Mouse (Mus musculus): ENCODE data around the gene Arhgap18. TPM values are rescaled to one million over a fixed set of nuclear protein-coding genes. Genes with fewer than 3 reads are reported as not detected.

Gene Arhgap18
- polyA plus RNA-seq, 1 experiment, result 1.9 TPM

DNA sequence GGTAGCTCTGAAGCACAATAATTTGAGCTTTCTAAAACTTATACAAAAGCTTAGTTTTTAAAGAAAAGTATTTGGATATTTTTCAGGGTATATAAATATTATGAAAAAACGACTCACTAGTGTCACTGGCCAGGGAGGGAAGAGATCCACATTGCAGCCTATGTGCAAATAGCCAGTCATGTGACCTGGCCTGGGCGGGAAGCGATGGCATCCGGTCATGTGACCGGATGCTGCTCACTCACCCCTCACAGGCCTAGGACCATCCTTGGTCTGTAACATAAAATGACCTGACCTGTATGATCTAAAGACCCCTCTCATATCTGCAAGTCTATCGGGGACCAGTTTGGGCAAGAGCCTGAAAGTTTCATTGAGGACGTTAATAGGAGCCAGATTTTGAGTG lies 56.8 kb downstream of the Arhgap18 start:
- H3K4me2 ChIP-seq (ENCODE audit: low read depth), result no peak overlapping the region
- H3ac ChIP-seq (ENCODE audit: control insufficient read depth, insufficient read length), result no peak overlapping the region
- H3K36me3 ChIP-seq (ENCODE audit: control insufficient read depth, insufficient read depth), result no peaks in the 10 kb centered on the region
- no peaks in the 10 kb centered on the region for H3K27me3 ChIP-seq (ENCODE audit: control insufficient read depth, insufficient read depth, insufficient read length)
- no peak overlapping the region for H3K4me3 ChIP-seq
- TF ChIP-seq TCF3 (IDR thresholded peaks at IDR 0.05; ENCODE audit: insufficient read length, low read depth) (no peak), USF1 (IDR thresholded peaks at IDR 0.05; ENCODE audit: low read depth) (peak; percentile 6)
- H3K79me2 ChIP-seq (ENCODE audit: control insufficient read depth, insufficient read depth), result no peaks in the 10 kb centered on the region

DNA sequence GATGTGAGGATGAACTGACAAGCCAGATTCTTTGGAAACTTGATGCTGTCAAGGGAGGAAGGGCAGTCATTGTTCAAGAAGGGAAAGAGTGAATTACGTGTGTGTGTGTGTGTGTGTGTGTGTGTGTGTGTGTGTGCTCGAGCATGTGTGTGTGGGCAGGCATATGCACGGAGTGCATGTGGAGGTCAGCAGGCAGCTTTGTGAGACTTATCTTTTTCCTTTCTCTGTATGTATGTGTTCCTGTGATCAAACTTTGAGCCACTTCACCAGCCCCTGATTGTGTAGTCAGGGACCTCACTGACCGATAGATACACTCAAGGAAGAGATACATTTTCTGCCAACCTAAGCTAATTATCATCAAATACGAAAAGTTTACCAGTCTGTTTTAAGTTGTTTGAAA lies 57.6 kb downstream of the Arhgap18 start:
- H3K36me3 ChIP-seq (ENCODE audit: control insufficient read depth, insufficient read depth), result no peaks in the 10 kb centered on the region
- H3K27me3 ChIP-seq (ENCODE audit: control insufficient read depth, insufficient read depth, insufficient read length), result no peaks in the 10 kb centered on the region
- no peak overlapping the region for H3K4me2 ChIP-seq (ENCODE audit: low read depth)
- no peak overlapping the region for H3K4me3 ChIP-seq
- TF ChIP-seq USF1 (IDR thresholded peaks at IDR 0.05; ENCODE audit: low read depth), result no peak
- TF ChIP-seq MYOG (IDR thresholded peaks at IDR 0.05; ENCODE audit: control insufficient read depth in 1 of 3, insufficient read depth in 1 of 3, insufficient read length in 2 of 3, low read depth in 2 of 3), result no peak
- no peak for TF ChIP-seq POLR2A (IDR thresholded peaks at IDR 0.05; ENCODE audit: insufficient read length, low read depth)
- TF ChIP-seq MAX (IDR thresholded peaks at IDR 0.05; ENCODE audit: low read depth), result no peak
- TF ChIP-seq CEBPB (IDR thresholded peaks at IDR 0.05; ENCODE audit: insufficient read depth, poor library complexity, severe bottlenecking), result no peak
- no peak for TF ChIP-seq E2F4 (IDR thresholded peaks at IDR 0.05; ENCODE audit: insufficient read depth)
- TF ChIP-seq SRF (IDR thresholded peaks at IDR 0.05; ENCODE audit: control insufficient read depth, insufficient read length, low read depth), result no peak
- no peak for TF ChIP-seq TCF12 (IDR thresholded peaks at IDR 0.05; ENCODE audit: insufficient read depth, poor library complexity, severe bottlenecking)
- no peak for TF ChIP-seq MYOD1 (IDR thresholded peaks at IDR 0.05; ENCODE audit: control insufficient read depth in 1 of 3, insufficient read length in 2 of 3, low read depth in 2 of 3)
- no peak for TF ChIP-seq POLR2AphosphoS2 (IDR thresholded peaks at IDR 0.05; ENCODE audit: insufficient read length, low read depth)
- no peak for TF ChIP-seq REST (IDR thresholded peaks at IDR 0.05; ENCODE audit: insufficient read depth, insufficient read length)
- H3K79me2 ChIP-seq (ENCODE audit: control insufficient read depth, insufficient read depth), result no peaks in the 10 kb centered on the region
- H3ac ChIP-seq (ENCODE audit: control insufficient read depth, insufficient read length), result no peak overlapping the region

DNA sequence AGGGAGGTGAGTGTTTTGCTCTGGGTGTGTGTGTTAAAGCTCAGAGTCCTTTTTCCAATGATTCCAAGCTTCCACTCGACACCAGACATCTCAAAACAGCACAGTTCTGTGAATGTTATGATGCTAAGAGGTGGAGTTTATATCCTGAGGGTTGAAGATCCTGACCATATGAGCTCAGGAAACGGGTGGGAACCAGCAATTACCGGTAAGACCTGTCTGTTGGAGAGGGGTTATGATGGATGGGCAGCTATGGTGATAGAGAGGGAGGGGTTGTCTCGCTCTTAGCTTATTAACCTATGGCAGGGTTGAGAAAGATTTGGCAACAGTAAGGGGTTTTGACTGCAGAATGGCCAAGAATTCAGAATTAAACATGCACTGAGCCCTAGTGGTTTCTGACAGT lies 58.1 kb downstream of the Arhgap18 start:
- no peak overlapping the region for H3ac ChIP-seq (ENCODE audit: control insufficient read depth, insufficient read length)
- no peak overlapping the region for H3K4me3 ChIP-seq
- H3K4me2 ChIP-seq (ENCODE audit: low read depth), result no peak overlapping the region
- no peaks in the 10 kb centered on the region for H3K79me2 ChIP-seq (ENCODE audit: control insufficient read depth, insufficient read depth)
- no peak for TF ChIP-seq TCF3 (IDR thresholded peaks at IDR 0.05; ENCODE audit: insufficient read length, low read depth)
- TF ChIP-seq POLR2AphosphoS2 (IDR thresholded peaks at IDR 0.05; ENCODE audit: insufficient read length, low read depth), result no peak
- no peak for TF ChIP-seq USF1 (IDR thresholded peaks at IDR 0.05; ENCODE audit: low read depth)
- TF ChIP-seq REST (IDR thresholded peaks at IDR 0.05; ENCODE audit: insufficient read depth, insufficient read length), result no peak
- no peaks in the 10 kb centered on the region for H3K27me3 ChIP-seq (ENCODE audit: control insufficient read depth, insufficient read depth, insufficient read length)
- no peaks in the 10 kb centered on the region for H3K36me3 ChIP-seq (ENCODE audit: control insufficient read depth, insufficient read depth)

DNA sequence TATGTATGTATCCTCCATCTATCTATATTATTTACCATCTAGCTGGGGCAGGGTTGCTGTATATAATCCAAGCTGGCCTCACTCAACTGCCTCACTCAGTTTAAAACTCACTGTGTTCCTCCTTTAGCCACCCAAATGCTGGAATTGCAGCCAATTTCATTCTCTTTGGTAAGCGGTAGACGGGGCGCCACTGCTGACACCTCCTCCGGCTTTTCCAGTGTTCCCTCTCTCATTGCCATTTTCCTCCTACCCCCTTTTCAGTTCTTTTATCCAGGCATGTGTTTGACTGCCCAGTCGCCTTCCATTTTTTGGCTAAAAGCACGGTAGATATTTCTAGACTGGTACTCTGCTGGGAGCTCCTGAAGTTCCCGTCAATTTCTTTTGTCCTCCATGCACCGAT lies 62.4 kb downstream of the Arhgap18 start:
- TF ChIP-seq USF1 (IDR thresholded peaks at IDR 0.05; ENCODE audit: low read depth) (no peak), MYOG (IDR thresholded peaks at IDR 0.05; ENCODE audit: control insufficient read depth in 1 of 3, insufficient read depth in 1 of 3, insufficient read length in 2 of 3, low read depth in 2 of 3) (no peak), POLR2A (IDR thresholded peaks at IDR 0.05; ENCODE audit: insufficient read length, low read depth) (no peak), MYOD1 (IDR thresholded peaks at IDR 0.05; ENCODE audit: control insufficient read depth in 1 of 3, insufficient read length in 2 of 3, low read depth in 2 of 3) (no peak), TCF3 (IDR thresholded peaks at IDR 0.05; ENCODE audit: insufficient read length, low read depth) (no peak), TCF12 (IDR thresholded peaks at IDR 0.05; ENCODE audit: insufficient read depth, poor library complexity, severe bottlenecking) (no peak), SRF (IDR thresholded peaks at IDR 0.05; ENCODE audit: control insufficient read depth, insufficient read length, low read depth) (no peak), MAX (IDR thresholded peaks at IDR 0.05; ENCODE audit: low read depth) (no peak), E2F4 (IDR thresholded peaks at IDR 0.05; ENCODE audit: insufficient read depth) (no peak), POLR2AphosphoS2 (IDR thresholded peaks at IDR 0.05; ENCODE audit: insufficient read length, low read depth) (no peak), REST (IDR thresholded peaks at IDR 0.05; ENCODE audit: insufficient read depth, insufficient read length) (no peak), CEBPB (IDR thresholded peaks at IDR 0.05; ENCODE audit: insufficient read depth, poor library complexity, severe bottlenecking) (no peak)

DNA sequence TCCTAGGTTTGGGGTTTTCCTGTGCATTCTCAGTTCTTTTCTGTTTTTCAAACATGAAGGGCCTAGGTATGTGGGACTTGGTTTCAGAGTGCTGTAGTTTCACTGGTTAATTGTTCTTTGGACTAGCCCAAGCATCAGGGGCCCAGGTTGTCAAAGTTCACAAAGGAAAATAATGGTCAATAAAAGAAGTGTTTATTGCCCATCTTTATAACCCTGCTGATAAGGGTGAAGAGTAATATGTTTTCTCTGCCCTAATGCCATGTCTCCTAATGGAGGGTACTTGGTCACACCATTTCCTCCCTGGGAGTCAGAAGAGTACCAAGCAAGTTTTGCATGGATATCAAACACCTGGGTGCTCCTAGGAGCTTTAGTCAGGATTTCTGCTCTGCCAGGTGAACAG lies 67.1 kb downstream of the Arhgap18 start:
- Histone ChIP-seq H3ac (ENCODE audit: control insufficient read depth, insufficient read length) (no peak overlapping the region), H3K4me3 (no peak overlapping the region), H3K27me3 (ENCODE audit: control insufficient read depth, insufficient read depth, insufficient read length) (no peaks in the 10 kb centered on the region), H3K4me2 (ENCODE audit: low read depth) (no peak overlapping the region), H3K79me2 (ENCODE audit: control insufficient read depth, insufficient read depth) (no peaks in the 10 kb centered on the region), H3K36me3 (ENCODE audit: control insufficient read depth, insufficient read depth) (no peaks in the 10 kb centered on the region)
- TF ChIP-seq TCF3 (IDR thresholded peaks at IDR 0.05; ENCODE audit: insufficient read length, low read depth), result no peak
- TF ChIP-seq E2F4 (IDR thresholded peaks at IDR 0.05; ENCODE audit: insufficient read depth), result no peak
- TF ChIP-seq POLR2AphosphoS2 (IDR thresholded peaks at IDR 0.05; ENCODE audit: insufficient read length, low read depth), result no peak
- no peak for TF ChIP-seq MYOG (IDR thresholded peaks at IDR 0.05; ENCODE audit: control insufficient read depth in 1 of 3, insufficient read depth in 1 of 3, insufficient read length in 2 of 3, low read depth in 2 of 3)
- no peak for TF ChIP-seq MYOD1 (IDR thresholded peaks at IDR 0.05; ENCODE audit: control insufficient read depth in 1 of 3, insufficient read length in 2 of 3, low read depth in 2 of 3)
- no peak for TF ChIP-seq MAX (IDR thresholded peaks at IDR 0.05; ENCODE audit: low read depth)
- TF ChIP-seq REST (IDR thresholded peaks at IDR 0.05; ENCODE audit: insufficient read depth, insufficient read length), result no peak

More for the DNA sequence above, 62.4 kb downstream of the Arhgap18 start:
- no peak overlapping the region for H3ac ChIP-seq (ENCODE audit: control insufficient read depth, insufficient read length)
- H3K27me3 ChIP-seq (ENCODE audit: control insufficient read depth, insufficient read depth, insufficient read length), result no peaks in the 10 kb centered on the region
- H3K36me3 ChIP-seq (ENCODE audit: control insufficient read depth, insufficient read depth), result no peaks in the 10 kb centered on the region
- no peak overlapping the region for H3K4me2 ChIP-seq (ENCODE audit: low read depth)
- H3K79me2 ChIP-seq (ENCODE audit: control insufficient read depth, insufficient read depth), result no peaks in the 10 kb centered on the region
- H3K4me3 ChIP-seq, result no peak overlapping the region
